Mouse (Mus musculus) ovary, postnatal 10 days (tissue): ENCODE data around the gene Slc2a5.

Experiments used
- DNase-seq: peaks from one replicate; pipeline ENCODE4 v3.0.0; 2022; ENCODE audit warnings: low spot score

The Slc2a5 gene

GRCm38 (mm10) chr4:150140346-150140745, 21.3 kb downstream of the Slc2a5 start:
- DNase-seq: no peak

- DNase-seq: no peak
Observed at GRCm38 (mm10) chr4:150144242-150144641, 25.2 kb downstream of the Slc2a5 start.

- no peak for DNase-seq
Observed at GRCm38 (mm10) chr4:150146286-150146685, 27.2 kb downstream of the Slc2a5 start.

GRCm38 (mm10) chr4:150151045-150151444, 32.0 kb downstream of the Slc2a5 start:
- no peak for DNase-seq

- DNase-seq: no peak
Observed at GRCm38 (mm10) chr4:150152483-150152882, 33.4 kb downstream of the Slc2a5 start.

GRCm38 (mm10) chr4:150155301-150155700, 36.2 kb downstream of the Slc2a5 start:
- DNase-seq: no peak

- DNase-seq: no peak
Observed at GRCm38 (mm10) chr4:150155731-150156130, 36.6 kb downstream of the Slc2a5 start.

GRCm38 (mm10) chr4:150157348-150157882, 38.3 kb downstream of the Slc2a5 start:
- DNase-seq: no peak

GRCm38 (mm10) chr4:150159458-150159857, 40.4 kb downstream of the Slc2a5 start:
- no peak for DNase-seq

- no peak for DNase-seq
Observed at GRCm38 (mm10) chr4:150162561-150163169, 43.6 kb downstream of the Slc2a5 start.

- no peak for DNase-seq
Observed at GRCm38 (mm10) chr4:150164875-150165274, 45.8 kb downstream of the Slc2a5 start.

GRCm38 (mm10) chr4:150168406-150168805, 49.3 kb downstream of the Slc2a5 start:
- DNase-seq: no peak

- DNase-seq: no peak
Observed at GRCm38 (mm10) chr4:150172107-150172506, 53.0 kb downstream of the Slc2a5 start.

- DNase-seq: no peak
Observed at GRCm38 (mm10) chr4:150173281-150173680, 54.2 kb downstream of the Slc2a5 start.

- DNase-seq: no peak
Observed at GRCm38 (mm10) chr4:150174027-150174426, 54.9 kb downstream of the Slc2a5 start.

GRCm38 (mm10) chr4:150176535-150176934, 57.5 kb downstream of the Slc2a5 start:
- no peak for DNase-seq

- DNase-seq: no peak
Observed at GRCm38 (mm10) chr4:150177122-150177521, 58.0 kb downstream of the Slc2a5 start.

- DNase-seq: no peak
Observed at GRCm38 (mm10) chr4:150178131-150178530, 59.0 kb downstream of the Slc2a5 start.

- DNase-seq: no peak
Observed at GRCm38 (mm10) chr4:150181304-150181703, 62.2 kb downstream of the Slc2a5 start.

GRCm38 (mm10) chr4:150188236-150188635, 69.2 kb downstream of the Slc2a5 start:
- DNase-seq: no peak

- DNase-seq: no peak
Observed at GRCm38 (mm10) chr4:150192199-150192598, 73.1 kb downstream of the Slc2a5 start.
